Mouse (Mus musculus) embryonic facial prominence, embryonic 11.5 days (tissue): ENCODE data around the gene Rcl1. TPM values are rescaled to one million over a fixed set of nuclear protein-coding genes. Genes with fewer than 3 reads are reported as not detected.
A peak's percentile ranks its signal among the peaks of the same experiment; 100 is the strongest.

ENCODE experiments used
- ATAC-seq: fragments of 200-750 bp; cut with Nextera tagmentation; replicated peaks from 2 replicates; pipeline ENCODE4 v1.8.0; 2017; ENCODE audit warnings: low read depth; ENCODE audit not compliant: insufficient number of reproducible peaks, low FRiP score, low TSS enrichment
- DNase-seq: peaks from one replicate; pipeline ENCODE4 v3.0.0-alpha.2; 2015; ENCODE audit warnings: low spot score
- H3K27ac ChIP-seq: fragments of 300-500 bp; sonication (generic); replicated peaks from 2 replicates; pipeline ENCODE4 v1.5.1; 2014; ENCODE audit warnings: mild to moderate bottlenecking, low read depth, low read length, control low read depth
- H3K27me3 ChIP-seq: fragments of 300-500 bp; sonication (generic); 2 replicates; pipeline ENCODE4 v1.6.1; 2014; ENCODE audit warnings: mild to moderate bottlenecking, low read length, moderate library complexity, mixed read lengths; ENCODE audit not compliant: control insufficient read depth, insufficient read depth
- H3K36me3 ChIP-seq: fragments of 300-500 bp; sonication (generic); replicated peaks from 2 replicates; pipeline ENCODE4 v1.6.1; 2014; ENCODE audit warnings: low read depth, mild to moderate bottlenecking, low read length, moderate library complexity, mixed read lengths; ENCODE audit not compliant: control insufficient read depth, insufficient read depth
- H3K4me1 ChIP-seq: fragments of 300-500 bp; sonication (generic); 2 replicates; pipeline ENCODE4 v1.6.1; 2014; ENCODE audit warnings: low read length, mixed read lengths; ENCODE audit not compliant: control insufficient read depth, insufficient read depth
- H3K4me2 ChIP-seq: fragments of 300-500 bp; sonication (generic); 2 replicates; pipeline ENCODE4 v1.6.1; 2014; ENCODE audit warnings: low read depth, mild to moderate bottlenecking, control low read depth, low read length, moderate library complexity
- H3K4me3 ChIP-seq: fragments of 300-500 bp; sonication (generic); 2 replicates; pipeline ENCODE4 v1.5.1; 2014; ENCODE audit warnings: low read depth, low read length, control low read depth
- H3K9ac ChIP-seq: fragments of 300-500 bp; sonication (generic); replicated peaks from 2 replicates; pipeline ENCODE4 v1.6.1; 2014; ENCODE audit warnings: mild to moderate bottlenecking, control low read depth, low read length
- H3K9me3 ChIP-seq: fragments of 300-500 bp; sonication (generic); replicated peaks from 2 replicates; pipeline ENCODE4 v1.6.1; 2016; ENCODE audit warnings: mild to moderate bottlenecking, low read length, inconsistent platforms, mixed read lengths; ENCODE audit not compliant: control insufficient read depth
- WGBS: fragments of 180-500 bp; shearing (Covaris S2); extraction: QIAGEN DNeasy Blood & Tissue Kit; methylation state at CpG from one replicate; pipeline ENCODE4 v1.1.7; 2014; 5-methylcytosine and 5-hydroxymethylcytosine counted together
- polyA plus RNA-seq: library from polyadenylated mRNA; unstranded; fragments of >200 nt; fragmentation: Nextera tagmentation; extraction: Ambion mirVana; gene quantifications from 2 replicates; pipeline ENCODE4 v1.2.1, GENCODE M21; 2014

The Rcl1 gene
- polyA plus RNA-seq, result 71.5 and 73.3 TPM in 2 replicates

- Histone ChIP-seq H3K4me1 (no peaks in the 10 kb centered on the region), H3K36me3 (no peaks in the 10 kb centered on the region), H3K4me2 (peak within 1 kb of the TSS; percentile 73), H3K9me3 (no peaks in the 10 kb centered on the region), H3K9ac (peak within 1 kb of the TSS; percentile 75), H3K4me3 (peak within 1 kb of the TSS; percentile 95), H3K27ac (peak within 1 kb of the TSS; percentile 41; the same call in 1 of the 2 replicates), H3K27me3 (no peaks in the 10 kb centered on the region)
- WGBS, result under 1% methylated on average over 55 of the region's 58 CpGs
- peak; percentile 98 for DNase-seq
- ATAC-seq, result peak; percentile 100
Measured at GRCm38 (mm10) chr19:29100874-29101542, at the start of gene Rcl1. Rcl1 (plus strand) TSS chr19:29101375.

DNA sequence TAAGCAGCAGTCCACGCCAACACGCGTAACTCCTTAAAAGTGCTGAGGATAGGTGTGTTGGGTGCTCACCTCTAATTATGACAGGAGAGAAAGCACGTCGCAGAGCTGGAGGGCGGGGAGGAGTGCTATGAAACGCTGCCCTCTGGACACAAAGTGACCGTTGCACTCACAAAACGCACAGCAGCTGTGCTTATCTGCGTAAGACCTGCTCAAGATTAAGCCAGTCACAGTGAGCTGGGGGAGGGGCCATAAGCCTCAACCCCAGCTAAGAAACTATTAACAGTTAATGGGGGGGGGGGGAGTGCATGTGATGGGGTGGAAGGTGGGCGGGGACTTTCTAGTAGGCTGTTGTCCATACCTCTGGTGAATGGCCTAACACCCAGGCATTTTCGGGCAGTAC is 48.4 kb upstream of the Rcl1 start:
- Histone ChIP-seq H3K4me2 (no peak overlapping the region), H3K9ac (no peak overlapping the region), H3K9me3 (no peaks in the 10 kb centered on the region), H3K36me3 (no peaks in the 10 kb centered on the region), H3K27me3 (no peaks in the 10 kb centered on the region), H3K27ac (no peak overlapping the region), H3K4me1 (no peaks in the 10 kb centered on the region), H3K4me3 (no peak overlapping the region)
- WGBS, result 94% methylated on average over 12 of the region's 12 CpGs
- DNase-seq (no peak), ATAC-seq (no peak)

GRCm38 (mm10) chr19:29054594-29054993 is 46.6 kb upstream of the Rcl1 start:
- ATAC-seq, result no peak
- 79% methylated on average over 6 of the region's 6 CpGs for WGBS
- H3K27ac ChIP-seq, result no peak overlapping the region

DNA sequence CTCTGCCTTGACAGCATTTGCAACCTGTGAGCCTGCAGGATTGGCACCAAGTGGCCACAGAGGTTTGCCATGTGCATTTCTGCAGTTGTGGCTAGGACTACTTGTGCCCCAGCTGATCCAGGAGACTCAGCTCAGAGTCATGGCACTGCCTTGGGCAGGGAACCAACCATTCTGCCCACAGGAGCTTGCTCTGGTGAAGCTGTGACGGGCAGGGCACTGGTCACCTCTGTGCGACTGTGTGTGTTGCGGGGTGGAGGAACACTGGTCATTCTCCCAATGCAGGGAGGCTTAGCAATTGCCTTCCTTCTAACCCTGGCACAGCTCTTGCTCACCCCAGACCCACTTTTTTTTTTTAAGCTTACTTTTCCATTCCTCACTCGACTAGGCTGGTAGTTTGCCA is 45.7 kb upstream of the Rcl1 start:
- no peaks in the 10 kb centered on the region for H3K4me1 ChIP-seq
- no peaks in the 10 kb centered on the region for H3K9me3 ChIP-seq
- H3K27me3 ChIP-seq, result no peaks in the 10 kb centered on the region
- ATAC-seq (no peak), DNase-seq (no peak)
- H3K27ac ChIP-seq, result no peak overlapping the region
- 90% methylated on average over 4 of the region's 4 CpGs for WGBS
- H3K36me3 ChIP-seq, result no peaks in the 10 kb centered on the region
- H3K4me2 ChIP-seq, result no peak overlapping the region
- H3K4me3 ChIP-seq, result no peak overlapping the region
- no peak overlapping the region for H3K9ac ChIP-seq

More at GRCm38 (mm10) chr19:29054594-29054993, 46.6 kb upstream of the Rcl1 start:
- Histone ChIP-seq H3K9me3 (no peaks in the 10 kb centered on the region), H3K4me3 (no peak overlapping the region), H3K36me3 (no peaks in the 10 kb centered on the region), H3K4me2 (no peak overlapping the region), H3K4me1 (no peaks in the 10 kb centered on the region), H3K27me3 (no peaks in the 10 kb centered on the region), H3K9ac (no peak overlapping the region)
- DNase-seq, result no peak

GRCm38 (mm10) chr19:29058741-29059140 is 42.4 kb upstream of the Rcl1 start:
- 90% methylated on average over 5 of the region's 5 CpGs for WGBS
- ATAC-seq, result no peak
- H3K9me3 ChIP-seq, result no peaks in the 10 kb centered on the region
- H3K4me1 ChIP-seq, result no peaks in the 10 kb centered on the region
- no peak overlapping the region for H3K27ac ChIP-seq
- H3K4me3 ChIP-seq, result no peak overlapping the region
- no peak overlapping the region for H3K4me2 ChIP-seq
- H3K27me3 ChIP-seq, result no peaks in the 10 kb centered on the region
- no peaks in the 10 kb centered on the region for H3K36me3 ChIP-seq
- H3K9ac ChIP-seq, result no peak overlapping the region
- no peak for DNase-seq

DNA sequence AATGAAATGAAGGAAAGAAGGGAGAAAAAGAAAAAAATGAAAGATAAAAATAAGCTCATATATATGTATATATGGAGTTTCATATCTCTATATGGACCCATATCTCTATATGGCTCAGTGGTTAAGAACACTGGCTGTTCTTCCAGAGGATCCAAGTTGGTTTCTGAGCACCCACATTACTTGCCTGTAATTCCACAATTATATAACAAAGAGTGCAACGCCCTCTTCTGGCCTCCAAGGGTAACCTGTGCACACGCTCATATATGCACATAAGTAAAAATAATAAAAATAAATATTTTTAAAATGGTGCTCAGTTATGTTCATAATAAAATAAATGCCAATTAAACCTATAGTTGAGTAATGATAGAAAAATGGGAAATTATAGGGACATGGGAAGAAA is 41.5 kb upstream of the Rcl1 start:
- no peak for ATAC-seq
- no peaks in the 10 kb centered on the region for H3K27me3 ChIP-seq
- no peak for DNase-seq

GRCm38 (mm10) chr19:29060299-29060698 is 40.9 kb upstream of the Rcl1 start:
- no peaks in the 10 kb centered on the region for H3K9me3 ChIP-seq
- no peaks in the 10 kb centered on the region for H3K36me3 ChIP-seq
- WGBS, result 11% methylated on average over 6 of the region's 6 CpGs
- H3K4me2 ChIP-seq, result no peak overlapping the region
- no peaks in the 10 kb centered on the region for H3K27me3 ChIP-seq
- ATAC-seq (0 out of 2 replicates have a peak, but pooled peaks have one; percentile 16), DNase-seq (peak; percentile 60)
- no peak overlapping the region for H3K4me3 ChIP-seq
- 0 out of 2 replicates have a peak, but pooled peaks cover 2% of the 10 kb centered on the region for H3K4me1 ChIP-seq
- H3K9ac ChIP-seq, result no peak overlapping the region
- no peak overlapping the region for H3K27ac ChIP-seq

More for the DNA sequence above, 41.5 kb upstream of the Rcl1 start:
- no peak overlapping the region for H3K4me3 ChIP-seq
- 0 out of 2 replicates have a peak, but pooled peaks cover 2% of the 10 kb centered on the region for H3K4me1 ChIP-seq
- WGBS, result 81% methylated on average over 2 of the region's 2 CpGs
- H3K36me3 ChIP-seq, result no peaks in the 10 kb centered on the region
- H3K4me2 ChIP-seq, result no peak overlapping the region
- no peak overlapping the region for H3K27ac ChIP-seq
- H3K9me3 ChIP-seq, result no peaks in the 10 kb centered on the region
- H3K9ac ChIP-seq, result no peak overlapping the region

DNA sequence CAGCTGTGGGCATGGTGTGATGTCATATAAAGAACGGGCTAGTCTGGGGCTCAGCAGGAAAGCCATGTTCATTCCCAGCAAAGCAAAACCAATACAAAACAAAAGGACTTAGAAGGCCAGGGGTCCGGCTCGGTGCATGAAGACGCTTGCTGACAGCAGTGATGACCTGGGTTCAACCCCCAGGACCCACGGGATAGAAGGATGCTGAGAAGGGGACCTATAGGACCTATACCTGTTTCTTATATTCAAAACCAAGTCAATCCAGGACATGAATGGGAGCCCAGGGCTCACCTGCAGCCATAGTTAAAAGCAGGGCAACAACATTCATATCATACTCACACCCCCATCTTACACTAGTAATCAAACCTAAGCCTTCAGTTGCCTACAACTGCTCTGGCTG is 38.2 kb upstream of the Rcl1 start:
- H3K4me3 ChIP-seq, result no peak overlapping the region
- no peak overlapping the region for H3K27ac ChIP-seq
- DNase-seq (no peak), ATAC-seq (no peak)
- no peaks in the 10 kb centered on the region for H3K27me3 ChIP-seq
- H3K4me2 ChIP-seq, result no peak overlapping the region
- WGBS, result 81% methylated on average over 5 of the region's 5 CpGs
- 0 out of 2 replicates have a peak, but pooled peaks cover 2% of the 10 kb centered on the region for H3K4me1 ChIP-seq
- H3K36me3 ChIP-seq, result no peaks in the 10 kb centered on the region
- no peak overlapping the region for H3K9ac ChIP-seq
- H3K9me3 ChIP-seq, result no peaks in the 10 kb centered on the region
